Mouse (Mus musculus): ENCODE measurements around the gene Sycp2. TPM values are rescaled to one million over a fixed set of nuclear protein-coding genes. Genes with fewer than 3 reads are reported as not detected.

Gene Sycp2
- 0.06 and 0.18 TPM in 2 replicates for polyA plus RNA-seq (2015; fragmentation: Nextera tagmentation; extraction: Ambion mirVana)

GRCm38 (mm10) chr2:178407053-178407815, at the start of gene Sycp2:
Gene Sycp2, minus strand, starts transcription at chr2:178407685.
- 0 out of 2 replicates have a peak, but pooled peaks cover 8% of the 10 kb centered on the region for H3K27me3 ChIP-seq
- no peaks in the 10 kb centered on the region for H3K9me3 ChIP-seq (replicated peaks)
- H3K27ac ChIP-seq, result no peak within 1 kb of the TSS
- peak; percentile 37; the same call in 1 of the 2 replicates for ATAC-seq (replicated peaks; ENCODE audit: insufficient number of reproducible peaks, insufficient read depth, low FRiP score, low read depth)
- H3K9ac ChIP-seq, result no peak within 1 kb of the TSS
- H3K4me1 ChIP-seq (replicated peaks), result peaks cover 14% of the 10 kb centered on the region
- no peaks in the 10 kb centered on the region for H3K36me3 ChIP-seq
- no peak within 1 kb of the TSS for H3K4me3 ChIP-seq
- H3K4me2 ChIP-seq, result no peak within 1 kb of the TSS
- WGBS, result 78% methylated on average over 52 of the region's 52 CpGs

GRCm38 (mm10) chr2:178454664-178455516, 47.4 kb upstream of the Sycp2 start:
- peaks cover 3% of the 10 kb centered on the region; the same call in 1 of the 2 replicates for H3K4me1 ChIP-seq (replicated peaks)
- no peak overlapping the region; the same call in 1 of the 2 replicates for H3K4me2 ChIP-seq
- WGBS, result 50% methylated on average over 17 of the region's 17 CpGs
- H3K9ac ChIP-seq, result no peak overlapping the region
- H3K4me3 ChIP-seq, result no peak overlapping the region
- peak overlapping the region; percentile 64 for H3K27ac ChIP-seq
- H3K9me3 ChIP-seq (replicated peaks), result no peaks in the 10 kb centered on the region
- no peaks in the 10 kb centered on the region for H3K27me3 ChIP-seq
- no peaks in the 10 kb centered on the region for H3K36me3 ChIP-seq
- ATAC-seq (replicated peaks; ENCODE audit: insufficient number of reproducible peaks, insufficient read depth, low FRiP score, low read depth), result peak; percentile 53; the same call in 1 of the 2 replicates

GRCm38 (mm10) chr2:178450961-178451360, 43.5 kb upstream of the Sycp2 start:
- H3K9me3 ChIP-seq (replicated peaks), result no peaks in the 10 kb centered on the region
- H3K4me2 ChIP-seq, result no peak overlapping the region
- H3K27ac ChIP-seq, result no peak overlapping the region
- H3K27me3 ChIP-seq, result no peaks in the 10 kb centered on the region
- H3K4me1 ChIP-seq (replicated peaks), result peaks cover 3% of the 10 kb centered on the region; the same call in 1 of the 2 replicates
- WGBS, result 64% methylated on average over 10 of the region's 10 CpGs
- H3K9ac ChIP-seq, result no peak overlapping the region
- no peak for ATAC-seq (replicated peaks; ENCODE audit: insufficient number of reproducible peaks, insufficient read depth, low FRiP score, low read depth)
- H3K4me3 ChIP-seq, result no peak overlapping the region
- no peaks in the 10 kb centered on the region for H3K36me3 ChIP-seq

- H3K36me3 ChIP-seq, result no peaks in the 10 kb centered on the region
- 16% methylated on average over 2 of the region's 2 CpGs for WGBS
Observed at GRCm38 (mm10) chr2:178450236-178450635, 42.8 kb upstream of the Sycp2 start.

GRCm38 (mm10) chr2:178449386-178449785, 41.9 kb upstream of the Sycp2 start:
- H3K9me3 ChIP-seq (replicated peaks), result no peaks in the 10 kb centered on the region
- H3K9ac ChIP-seq, result no peak overlapping the region
- no peaks in the 10 kb centered on the region for H3K36me3 ChIP-seq
- WGBS, result 80% methylated on average over 4 of the region's 4 CpGs
- H3K27ac ChIP-seq, result no peak overlapping the region
- H3K4me2 ChIP-seq, result no peak overlapping the region
- no peaks in the 10 kb centered on the region for H3K27me3 ChIP-seq
- no peaks in the 10 kb centered on the region for H3K4me1 ChIP-seq (replicated peaks)
- no peak for ATAC-seq (replicated peaks; ENCODE audit: insufficient number of reproducible peaks, insufficient read depth, low FRiP score, low read depth)
- no peak overlapping the region for H3K4me3 ChIP-seq

More at GRCm38 (mm10) chr2:178450236-178450635, 42.8 kb upstream of the Sycp2 start:
- H3K9me3 ChIP-seq (replicated peaks), result no peaks in the 10 kb centered on the region
- ATAC-seq (replicated peaks; ENCODE audit: insufficient number of reproducible peaks, insufficient read depth, low FRiP score, low read depth), result no peak
- no peak overlapping the region for H3K9ac ChIP-seq
- H3K27ac ChIP-seq, result no peak overlapping the region
- H3K4me2 ChIP-seq, result no peak overlapping the region
- H3K27me3 ChIP-seq, result no peaks in the 10 kb centered on the region
- H3K4me1 ChIP-seq (replicated peaks), result peaks cover under 1% of the 10 kb centered on the region; the same call in 1 of the 2 replicates
- H3K4me3 ChIP-seq, result no peak overlapping the region

- H3K36me3 ChIP-seq, result no peaks in the 10 kb centered on the region
- H3K9me3 ChIP-seq (replicated peaks), result no peaks in the 10 kb centered on the region
- ATAC-seq (replicated peaks; ENCODE audit: insufficient number of reproducible peaks, insufficient read depth, low FRiP score, low read depth), result no peak
- no peaks in the 10 kb centered on the region for H3K27me3 ChIP-seq
- no peak overlapping the region for H3K27ac ChIP-seq
- H3K4me2 ChIP-seq, result no peak overlapping the region
- no peaks in the 10 kb centered on the region for H3K4me1 ChIP-seq (replicated peaks)
- WGBS, result 62% methylated on average over 9 of the region's 9 CpGs
- no peak overlapping the region for H3K9ac ChIP-seq
- no peak overlapping the region for H3K4me3 ChIP-seq
Observed at GRCm38 (mm10) chr2:178437311-178437710, 29.8 kb upstream of the Sycp2 start.

- H3K4me3 ChIP-seq, result no peak overlapping the region
- 83% methylated on average over 2 of the region's 2 CpGs for WGBS
- ATAC-seq (replicated peaks; ENCODE audit: insufficient number of reproducible peaks, insufficient read depth, low FRiP score, low read depth), result no peak
Observed at GRCm38 (mm10) chr2:178433903-178434302, 26.4 kb upstream of the Sycp2 start.

GRCm38 (mm10) chr2:178433495-178433894, 26.0 kb upstream of the Sycp2 start:
- H3K27ac ChIP-seq, result no peak overlapping the region
- no peak overlapping the region for H3K4me3 ChIP-seq
- H3K4me2 ChIP-seq, result no peak overlapping the region
- no peaks in the 10 kb centered on the region for H3K9me3 ChIP-seq (replicated peaks)
- 73% methylated on average over 2 of the region's 2 CpGs for WGBS
- no peaks in the 10 kb centered on the region for H3K36me3 ChIP-seq
- no peak overlapping the region for H3K9ac ChIP-seq
- H3K27me3 ChIP-seq, result no peaks in the 10 kb centered on the region
- ATAC-seq (replicated peaks; ENCODE audit: insufficient number of reproducible peaks, insufficient read depth, low FRiP score, low read depth), result no peak
- no peaks in the 10 kb centered on the region for H3K4me1 ChIP-seq (replicated peaks)

More at GRCm38 (mm10) chr2:178433903-178434302, 26.4 kb upstream of the Sycp2 start:
- Histone ChIP-seq H3K36me3 (no peaks in the 10 kb centered on the region), H3K9ac (no peak overlapping the region), H3K4me1 (replicated peaks) (no peaks in the 10 kb centered on the region), H3K4me2 (no peak overlapping the region), H3K9me3 (replicated peaks) (no peaks in the 10 kb centered on the region), H3K27me3 (no peaks in the 10 kb centered on the region), H3K27ac (no peak overlapping the region)

GRCm38 (mm10) chr2:178430231-178430630, 22.7 kb upstream of the Sycp2 start, which contains the start of gene Cdh26:
Gene Cdh26, plus strand, starts transcription at chr2:178430531.
- H3K9me3 ChIP-seq (replicated peaks), result no peaks in the 10 kb centered on the region
- ATAC-seq (replicated peaks; ENCODE audit: insufficient number of reproducible peaks, insufficient read depth, low FRiP score, low read depth), result no peak
- no peak within 1 kb of the TSS for H3K4me2 ChIP-seq
- H3K27ac ChIP-seq, result no peak within 1 kb of the TSS
- H3K9ac ChIP-seq, result no peak within 1 kb of the TSS
- H3K4me1 ChIP-seq (replicated peaks), result no peaks in the 10 kb centered on the region
- no peaks in the 10 kb centered on the region for H3K36me3 ChIP-seq
- 87% methylated on average over 4 of the region's 4 CpGs for WGBS
- no peaks in the 10 kb centered on the region for H3K27me3 ChIP-seq
- no peak within 1 kb of the TSS for H3K4me3 ChIP-seq

GRCm38 (mm10) chr2:178429426-178429825, 21.9 kb upstream of the Sycp2 start:
- Histone ChIP-seq H3K4me3 (no peak overlapping the region), H3K36me3 (no peaks in the 10 kb centered on the region), H3K4me1 (replicated peaks) (no peaks in the 10 kb centered on the region), H3K9ac (no peak overlapping the region), H3K9me3 (replicated peaks) (no peaks in the 10 kb centered on the region), H3K4me2 (no peak overlapping the region), H3K27ac (no peak overlapping the region), H3K27me3 (no peaks in the 10 kb centered on the region)
- WGBS, result 76% methylated on average over 6 of the region's 6 CpGs
- no peak for ATAC-seq (replicated peaks; ENCODE audit: insufficient number of reproducible peaks, insufficient read depth, low FRiP score, low read depth)

GRCm38 (mm10) chr2:178428676-178429075, 21.2 kb upstream of the Sycp2 start:
- no peaks in the 10 kb centered on the region for H3K4me1 ChIP-seq (replicated peaks)
- ATAC-seq (replicated peaks; ENCODE audit: insufficient number of reproducible peaks, insufficient read depth, low FRiP score, low read depth), result no peak
- no peaks in the 10 kb centered on the region for H3K27me3 ChIP-seq
- 74% methylated on average over 4 of the region's 4 CpGs for WGBS
- no peaks in the 10 kb centered on the region for H3K9me3 ChIP-seq (replicated peaks)
- H3K27ac ChIP-seq, result no peak overlapping the region
- H3K9ac ChIP-seq, result no peak overlapping the region
- H3K4me3 ChIP-seq, result no peak overlapping the region
- no peak overlapping the region for H3K4me2 ChIP-seq
- H3K36me3 ChIP-seq, result no peaks in the 10 kb centered on the region
